Mouse (Mus musculus): ENCODE measurements around the gene Tor3a.

Gene Tor3a

DNA sequence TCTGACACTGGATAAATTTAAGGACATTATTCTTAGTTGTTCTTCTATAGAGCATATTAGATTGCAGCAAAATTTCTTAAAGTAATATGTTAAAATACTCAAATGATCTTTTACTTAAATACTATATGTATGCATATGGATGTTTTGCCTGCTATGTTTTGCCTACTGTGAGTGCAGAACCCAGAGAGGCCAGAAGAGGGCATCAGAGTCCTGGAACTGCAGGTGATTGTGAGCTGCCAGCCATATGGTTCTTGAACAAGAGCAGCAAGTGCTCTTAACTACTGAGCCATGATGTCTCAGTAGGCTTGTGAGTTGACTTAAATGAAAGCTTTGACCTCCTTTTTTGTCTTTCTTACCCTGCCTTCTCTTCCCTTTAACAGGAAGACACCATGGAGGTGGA is 43.2 kb downstream of the Tor3a start:
- DNase-seq (ENCODE audit: low spot score): no peak

DNA sequence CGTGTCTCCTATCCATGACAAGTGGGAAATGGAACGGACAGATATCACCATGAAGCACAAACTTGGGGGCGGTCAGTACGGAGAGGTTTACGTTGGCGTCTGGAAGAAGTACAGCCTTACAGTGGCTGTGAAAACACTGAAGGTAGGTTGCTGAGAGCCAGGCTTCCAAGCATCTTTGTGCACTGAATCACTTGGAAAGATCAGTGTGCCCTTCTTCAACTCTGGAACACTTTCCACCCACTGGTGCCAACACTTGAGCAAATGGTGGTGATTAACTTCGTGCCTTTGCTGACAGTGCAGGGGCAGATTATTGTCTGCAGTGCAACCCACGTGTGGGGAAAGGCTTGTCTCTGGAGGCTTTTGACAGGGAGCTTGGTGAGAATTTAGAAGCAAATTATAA is 44.2 kb downstream of the Tor3a start:
- no peak for DNase-seq (ENCODE audit: low spot score)

DNA sequence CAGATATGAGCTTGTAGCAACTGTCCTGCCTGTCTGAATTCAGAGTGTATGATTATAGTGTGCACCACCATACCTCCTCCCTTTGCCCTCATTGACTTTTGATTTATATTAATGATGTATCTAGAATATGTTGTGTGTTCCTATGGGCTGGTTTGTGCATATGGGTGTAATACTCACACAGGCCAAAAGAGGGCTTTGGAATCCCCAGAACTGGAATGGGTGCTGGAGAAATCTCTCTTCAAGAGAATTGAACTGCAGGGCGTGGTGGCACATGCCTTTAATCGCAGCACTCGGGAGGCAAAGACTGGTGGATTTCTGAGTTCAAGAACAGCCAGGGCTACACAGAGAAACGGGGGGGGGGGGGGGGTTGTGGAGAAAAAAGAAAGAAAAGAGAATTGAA is 47.4 kb downstream of the Tor3a start:
- no peak for DNase-seq (ENCODE audit: low spot score)

DNA sequence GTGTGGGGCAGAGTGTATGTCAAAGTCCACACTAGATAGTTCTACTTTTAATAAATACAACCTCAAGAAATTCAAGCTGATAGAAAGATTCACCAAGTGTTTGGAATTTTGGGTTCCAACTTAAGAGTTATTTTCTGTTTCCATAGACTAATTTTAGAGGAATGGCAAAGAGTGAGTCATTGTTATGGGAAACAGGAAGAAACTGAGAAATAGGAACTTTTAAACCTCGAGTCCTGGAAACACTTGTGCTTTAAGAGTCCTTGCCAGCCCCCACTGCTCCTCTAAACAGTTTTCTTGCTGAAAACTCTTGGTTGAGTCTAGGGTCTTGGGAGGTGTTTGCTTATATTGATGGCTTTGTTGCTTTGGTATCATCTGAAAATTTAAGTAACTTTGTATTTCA is 49.9 kb downstream of the Tor3a start:
- DNase-seq (ENCODE audit: low spot score): no peak

DNA sequence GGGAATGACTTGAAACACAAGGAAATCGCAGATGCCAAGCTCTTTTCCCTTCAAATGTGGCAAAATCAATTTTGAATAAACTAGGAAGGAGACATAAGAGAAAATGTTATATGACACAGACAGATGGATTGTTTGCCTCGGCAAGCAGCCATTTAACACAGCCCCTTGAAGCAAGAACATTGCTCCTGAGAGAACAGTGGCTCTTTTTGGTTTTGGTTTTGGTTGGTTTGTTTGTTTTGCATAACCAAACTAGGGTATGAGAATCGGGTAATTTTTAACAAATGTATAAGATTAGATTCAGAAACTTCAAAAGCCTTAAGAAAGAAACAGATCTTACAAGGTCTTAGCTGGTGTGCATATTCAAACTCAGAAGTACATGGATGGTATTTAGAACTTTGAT is 53.2 kb downstream of the Tor3a start:
- DNase-seq (ENCODE audit: low spot score): no peak

DNA sequence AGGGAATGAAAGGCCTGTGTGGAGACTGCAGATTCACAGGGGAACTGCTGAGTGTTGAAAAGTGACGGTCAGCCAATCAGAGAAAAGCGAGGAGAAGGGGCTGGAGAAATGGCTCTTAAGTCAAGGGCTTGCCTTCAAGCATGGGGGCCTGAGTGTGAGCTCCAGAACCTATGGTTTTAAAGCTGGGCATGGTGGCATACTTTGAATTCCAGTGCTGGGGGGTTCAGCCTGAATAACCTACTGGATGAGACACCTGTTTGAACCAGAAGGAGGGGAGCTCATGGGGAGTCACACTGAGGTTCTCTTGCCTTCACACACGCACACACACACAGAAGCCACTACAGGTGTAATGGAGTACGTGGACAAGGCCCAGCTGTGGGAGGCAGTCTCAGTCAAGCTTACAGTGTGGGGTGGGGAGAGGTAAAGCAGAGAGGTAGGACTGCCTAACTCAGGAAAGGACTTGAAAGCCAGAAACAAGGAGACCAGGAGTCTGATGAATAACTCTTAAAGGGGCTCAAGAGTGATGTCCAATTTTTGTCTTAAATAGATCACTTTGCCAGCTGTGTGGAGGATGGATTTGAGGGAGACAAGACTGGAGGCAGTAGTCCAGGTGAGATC is 53.8 kb downstream of the Tor3a start:
- DNase-seq (ENCODE audit: low spot score): no peak

DNA sequence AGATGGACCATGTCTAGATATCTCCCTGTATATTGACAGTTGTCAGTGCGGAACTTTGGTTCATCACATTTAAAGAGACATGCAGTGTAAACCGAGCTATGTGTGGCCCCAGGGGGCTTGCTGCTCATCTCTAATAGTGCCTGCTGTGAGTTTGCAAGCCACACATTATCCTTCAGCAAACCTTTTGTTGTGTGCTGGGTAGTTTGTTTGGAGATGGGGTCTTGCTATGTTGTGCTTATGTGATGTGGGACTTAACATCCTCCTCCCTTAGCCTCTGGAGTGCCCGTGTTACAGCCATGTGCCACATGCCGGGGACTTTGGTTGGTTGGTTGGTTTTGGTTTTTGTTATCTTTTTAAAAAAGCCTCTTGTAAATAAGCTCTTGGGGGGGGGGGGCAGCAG is 56.3 kb downstream of the Tor3a start:
- no peak for DNase-seq (ENCODE audit: low spot score)

DNA sequence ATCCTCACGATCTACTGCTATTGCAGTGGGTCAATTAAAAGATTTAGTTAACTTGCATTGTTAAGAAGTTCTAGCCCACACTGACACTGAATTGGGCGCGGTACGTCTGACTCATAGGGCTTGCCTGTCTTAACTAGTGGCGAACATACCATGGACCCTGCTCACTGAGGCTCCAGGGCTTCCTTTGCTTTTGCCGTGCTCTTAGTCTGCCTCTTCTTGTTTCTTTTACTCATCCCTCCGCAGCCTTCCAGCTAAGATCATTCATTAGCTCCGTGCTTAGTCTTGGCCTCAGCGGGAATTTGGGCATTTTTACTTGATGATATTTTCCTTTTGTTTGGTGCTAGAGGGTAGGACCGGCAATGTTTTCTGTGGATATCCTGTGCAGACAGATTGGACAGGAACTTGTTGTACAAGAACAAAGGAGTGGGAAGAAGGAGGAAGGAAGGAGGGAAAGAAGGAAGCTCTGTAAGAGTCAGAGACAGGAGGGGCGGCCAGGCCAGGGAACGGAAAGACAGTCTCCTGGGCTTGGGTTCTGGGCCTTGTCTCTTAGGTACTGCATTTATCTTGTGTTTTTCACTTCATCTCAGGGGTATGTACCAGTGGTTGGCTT is 57.1 kb downstream of the Tor3a start:
- no peak for DNase-seq (ENCODE audit: low spot score)

DNA sequence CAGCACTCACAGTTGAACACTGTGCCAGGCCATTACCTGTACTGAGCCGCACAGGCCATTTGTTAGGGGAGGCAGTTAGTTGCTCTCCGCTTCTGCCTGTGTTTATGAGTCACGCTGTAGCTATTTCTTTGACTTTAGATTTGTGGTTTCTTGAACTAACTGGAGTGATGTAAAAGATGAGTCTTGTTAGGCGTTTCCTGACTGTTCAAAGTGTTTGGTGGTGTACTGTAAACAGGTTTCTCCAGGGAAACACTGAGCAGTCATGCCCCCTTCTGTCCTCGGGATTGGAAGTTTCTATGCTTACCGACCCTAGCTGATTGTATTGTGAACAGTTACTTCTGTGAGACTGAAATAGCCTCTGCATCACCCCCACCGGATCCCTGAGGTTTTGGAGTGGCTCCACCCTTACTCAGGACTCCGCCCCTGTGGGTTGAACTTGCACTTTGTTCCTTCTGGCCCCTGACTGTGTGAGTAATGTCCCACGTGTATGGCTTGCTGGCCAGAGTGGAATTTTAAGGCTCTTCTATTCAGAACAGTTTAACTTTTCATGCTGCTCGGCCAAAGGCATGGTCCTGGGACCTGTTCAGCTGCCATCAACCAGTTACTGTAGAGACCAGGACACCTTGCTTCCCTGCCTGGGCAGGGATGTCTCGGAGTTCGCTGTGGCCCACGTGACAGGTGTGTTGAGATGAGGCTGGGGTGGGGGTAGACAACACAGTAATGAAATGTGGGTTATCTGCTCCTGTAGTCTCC is 58.6 kb downstream of the Tor3a start:
- no peak for DNase-seq (ENCODE audit: low spot score)

DNA sequence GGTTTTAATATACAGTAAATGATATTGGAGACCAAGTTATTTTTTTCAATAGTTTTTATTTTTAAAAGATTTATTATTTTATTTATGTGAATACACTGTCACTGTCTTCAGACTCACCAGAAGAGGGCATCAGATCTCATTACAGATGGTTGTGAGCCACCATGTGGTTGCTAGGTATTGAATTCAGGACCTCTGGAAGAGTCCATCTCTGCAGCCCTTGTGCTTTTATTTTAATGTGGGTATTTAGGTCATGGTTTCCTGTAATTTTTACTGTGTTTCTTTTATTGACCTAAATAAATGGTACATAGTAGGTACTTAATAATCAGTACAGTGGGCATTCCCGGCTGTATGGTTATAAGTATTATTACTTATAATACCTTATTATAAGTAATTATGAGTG is 59.4 kb downstream of the Tor3a start:
- no peak for DNase-seq (ENCODE audit: low spot score)

DNA sequence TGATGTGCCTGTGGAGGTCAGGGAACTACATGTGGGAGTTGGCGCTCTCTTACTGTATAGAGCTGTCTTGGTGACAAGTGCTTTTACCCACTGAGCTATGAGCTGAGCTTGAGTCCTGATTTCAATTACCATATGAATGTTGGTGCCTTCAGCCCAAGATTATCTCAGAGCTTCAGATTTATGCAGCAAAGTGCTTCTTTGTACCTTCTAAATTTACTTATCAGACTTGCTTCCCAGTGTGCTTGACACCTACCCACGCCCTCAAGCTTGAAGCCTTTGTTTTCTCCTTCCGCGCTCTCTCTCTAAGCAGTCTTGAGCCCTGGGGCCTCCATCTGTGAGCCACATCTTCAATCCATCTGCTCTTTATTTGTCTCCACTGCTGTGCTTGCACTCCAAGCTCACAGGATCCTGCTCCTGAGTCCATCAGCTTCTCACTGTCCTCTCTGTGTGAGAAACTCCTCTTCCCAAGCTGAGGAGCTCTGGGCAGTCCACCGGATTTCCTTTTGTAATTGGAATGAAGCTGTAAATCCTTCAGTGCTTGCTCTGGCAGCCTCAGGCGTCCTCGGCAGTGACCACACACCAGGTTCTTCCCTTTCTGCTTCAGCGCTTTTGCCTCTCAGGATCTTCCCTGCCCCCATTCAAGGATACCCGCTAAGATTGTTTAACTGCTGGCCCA is 60.2 kb downstream of the Tor3a start:
- DNase-seq (ENCODE audit: low spot score): no peak

DNA sequence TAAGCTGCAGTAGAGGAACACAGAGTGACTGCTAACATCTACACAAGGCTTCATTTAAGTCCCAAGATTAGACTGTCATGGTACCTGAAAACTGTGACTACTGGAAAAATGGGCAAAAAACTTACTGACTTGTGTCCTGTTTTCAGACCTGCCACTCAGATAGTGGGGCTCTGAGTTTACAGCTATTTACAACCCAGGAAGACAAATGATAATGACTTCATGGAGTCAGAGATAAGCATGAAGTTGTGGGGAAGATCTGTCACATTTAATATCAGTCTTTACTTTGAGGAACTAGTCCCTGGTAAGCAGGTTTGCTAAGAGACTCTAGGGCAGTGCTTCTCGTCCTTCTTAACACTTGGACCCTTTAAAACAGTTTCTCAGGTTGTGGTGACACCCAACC is 63.9 kb downstream of the Tor3a start:
- no peak for DNase-seq (ENCODE audit: low spot score)

DNA sequence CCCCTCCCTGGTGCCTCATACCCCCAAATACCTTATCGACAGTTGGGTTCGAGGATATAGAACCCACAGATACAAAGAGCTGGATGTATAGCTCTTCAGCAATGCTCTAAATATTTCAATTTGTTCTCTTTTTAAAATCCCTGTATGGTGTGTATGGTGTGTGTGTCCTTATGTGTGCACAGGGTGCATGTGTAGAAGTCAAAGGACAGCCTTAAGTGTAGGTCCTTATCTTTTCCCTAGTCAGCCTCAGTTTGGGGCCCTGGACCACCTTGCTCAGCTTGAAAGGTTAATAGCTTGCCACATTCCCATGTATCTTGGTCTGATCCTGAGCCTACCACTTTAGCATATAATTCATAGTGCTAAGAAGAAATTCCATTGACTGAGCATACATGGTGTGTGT is 65.7 kb downstream of the Tor3a start:
- no peak for DNase-seq (ENCODE audit: low spot score)

DNA sequence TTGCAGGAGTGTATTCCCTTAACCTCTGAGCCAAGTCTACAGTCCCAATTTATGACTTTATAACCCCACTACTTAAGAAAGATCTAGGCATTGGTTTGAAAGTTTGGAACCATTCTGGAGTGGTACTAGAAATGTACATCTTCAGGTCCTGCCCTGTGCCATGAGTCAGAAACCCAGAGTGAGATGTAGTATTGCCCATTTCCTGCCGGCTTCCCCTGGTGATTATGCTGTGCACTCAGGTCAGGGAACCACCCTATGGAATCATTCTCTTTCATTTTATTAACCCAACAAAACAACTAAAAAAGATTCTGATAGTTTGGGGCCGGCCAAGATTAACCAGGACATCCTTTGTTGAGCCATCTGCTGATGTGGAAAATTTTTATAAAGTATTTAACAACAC is 68.2 kb downstream of the Tor3a start:
- DNase-seq (ENCODE audit: low spot score): no peak

DNA sequence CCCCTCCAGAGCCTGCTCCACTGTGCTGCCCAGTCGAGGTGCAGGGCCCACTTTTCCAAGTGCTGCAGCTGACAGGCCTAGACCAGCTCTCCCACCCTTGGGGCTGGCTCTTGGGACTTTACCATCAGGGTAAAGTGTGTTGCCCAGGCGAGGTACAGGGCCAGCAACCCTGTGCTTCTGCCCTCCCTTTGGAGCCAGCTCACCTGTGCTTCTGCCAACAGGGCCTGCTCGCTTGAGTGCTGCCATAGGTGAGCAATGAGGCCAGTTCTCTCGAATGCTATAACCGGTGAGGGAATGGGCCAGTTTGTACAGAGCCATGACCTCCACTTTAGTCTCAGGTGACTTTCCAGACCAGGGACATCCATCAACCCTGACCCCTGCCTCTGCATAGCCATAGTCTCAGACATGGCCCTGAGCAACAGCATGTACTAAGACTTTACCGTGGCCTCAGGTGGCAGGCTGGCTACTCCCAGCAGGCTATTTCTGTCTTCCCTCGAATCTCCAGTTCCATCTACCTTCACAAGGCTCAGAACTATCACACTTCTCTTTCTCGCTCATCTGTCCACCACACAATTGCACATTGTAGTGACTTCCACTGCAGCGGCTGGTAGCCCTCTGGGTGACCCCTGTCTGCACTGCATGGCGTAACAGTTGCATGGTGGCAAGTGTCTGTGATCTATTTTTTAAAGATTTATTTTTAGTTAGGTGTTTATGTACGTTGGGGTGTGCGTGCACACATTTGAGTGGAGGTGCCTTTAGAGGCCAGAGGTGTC is 68.9 kb downstream of the Tor3a start:
- DNase-seq (ENCODE audit: low spot score): no peak
